Mouse (Mus musculus) brain, embryonic 18.5 days (tissue): Measurements from ENCODE around the gene Klhl5.
A peak's percentile ranks its signal among the peaks of the same experiment; 100 is the strongest.
"Not testable (repeated sequence)": the region's sequence is repeated elsewhere in the genome, so short reads cannot be mapped to it uniquely, and the experiment has no call there.

ENCODE experiments used
- DNase-seq: peaks from one replicate; pipeline ENCODE4 v3.0.0-alpha.2; 2012; ENCODE audit warnings: low read depth, low spot score

Gene Klhl5

GRCm38 (mm10) chr5:65096805-65097204 lies 10.5 kb upstream of the Klhl5 start:
- no peak for DNase-seq

GRCm38 (mm10) chr5:65097457-65097856 lies 9.9 kb upstream of the Klhl5 start:
- no peak for DNase-seq

GRCm38 (mm10) chr5:65100002-65100401 lies 7.3 kb upstream of the Klhl5 start:
- no peak for DNase-seq

- no peak for DNase-seq
Measured at GRCm38 (mm10) chr5:65101209-65101608, 6.1 kb upstream of the Klhl5 start.

- no peak for DNase-seq
Measured at GRCm38 (mm10) chr5:65101621-65102020, 5.7 kb upstream of the Klhl5 start.

GRCm38 (mm10) chr5:65102026-65102640 lies 5.2 kb upstream of the Klhl5 start:
- DNase-seq, result no peak

- DNase-seq, result no peak
Measured at GRCm38 (mm10) chr5:65102641-65103042, 4.7 kb upstream of the Klhl5 start.

- DNase-seq, result no peak
Measured at GRCm38 (mm10) chr5:65107773-65108432, 564 bp downstream of the Klhl5 start.

- not testable (repeated sequence) for DNase-seq
Measured at GRCm38 (mm10) chr5:65112225-65112624, 4.9 kb downstream of the Klhl5 start.

- DNase-seq, result no peak
Measured at GRCm38 (mm10) chr5:65113323-65113722, 6.0 kb downstream of the Klhl5 start.

- no peak for DNase-seq
Measured at GRCm38 (mm10) chr5:65116789-65117188, 9.4 kb downstream of the Klhl5 start.

GRCm38 (mm10) chr5:65119495-65119894 lies 12.2 kb downstream of the Klhl5 start:
- DNase-seq, result no peak

- DNase-seq, result no peak
Measured at GRCm38 (mm10) chr5:65119918-65120317, 12.6 kb downstream of the Klhl5 start.

GRCm38 (mm10) chr5:65122616-65123015 lies 15.3 kb downstream of the Klhl5 start:
- no peak for DNase-seq

GRCm38 (mm10) chr5:65126137-65126536 lies 18.8 kb downstream of the Klhl5 start:
- no peak for DNase-seq

- no peak for DNase-seq
Measured at GRCm38 (mm10) chr5:65128481-65128880, 21.1 kb downstream of the Klhl5 start.

- peak; percentile 59 for DNase-seq
Measured at GRCm38 (mm10) chr5:65130528-65131210, 23.3 kb downstream of the Klhl5 start.

GRCm38 (mm10) chr5:65131211-65131879 lies 24.0 kb downstream of the Klhl5 start:
- no peak for DNase-seq

- DNase-seq, result no peak
Measured at GRCm38 (mm10) chr5:65136159-65136558, 28.8 kb downstream of the Klhl5 start.

- DNase-seq, result no peak
Measured at GRCm38 (mm10) chr5:65137073-65137472, 29.7 kb downstream of the Klhl5 start.

GRCm38 (mm10) chr5:65141242-65141641 lies 33.9 kb downstream of the Klhl5 start:
- no peak for DNase-seq

GRCm38 (mm10) chr5:65142247-65142646 lies 34.9 kb downstream of the Klhl5 start:
- DNase-seq, result no peak
